Mouse (Mus musculus) lung, adult 18-20 months (tissue): ENCODE data around the gene Pfkfb4.

Experiments used
- DNase-seq, 2 experiments: peaks; one replicate each; pipeline ENCODE4 v3.0.0; 2022; ENCODE audit warnings: mixed read lengths in 2 of 2

The Pfkfb4 gene

GRCm38 (mm10) chr9:108998287-108999166 is 6.9 kb downstream of the Pfkfb4 start:
- peak; percentile 25 to 53 for DNase-seq

GRCm38 (mm10) chr9:108999167-108999526 is 7.6 kb downstream of the Pfkfb4 start:
- no peak for DNase-seq

- DNase-seq = peak; percentile 59 to 63
These were observed 9.1 kb downstream of the Pfkfb4 start for GRCm38 (mm10) chr9:109000726-109001125.

- DNase-seq = peak in 1 of 2 experiments; percentile 38
These were observed 11.6 kb downstream of the Pfkfb4 start for GRCm38 (mm10) chr9:109003201-109003600.

GRCm38 (mm10) chr9:109007025-109007780 is 15.6 kb downstream of the Pfkfb4 start:
- DNase-seq = no peak

- DNase-seq = no peak
These were observed 16.5 kb downstream of the Pfkfb4 start for GRCm38 (mm10) chr9:109008081-109008480.

- no peak for DNase-seq
These were observed 17.5 kb downstream of the Pfkfb4 start for GRCm38 (mm10) chr9:109008994-109009635.

- no peak for DNase-seq
These were observed 18.2 kb downstream of the Pfkfb4 start for GRCm38 (mm10) chr9:109009636-109010315.

GRCm38 (mm10) chr9:109010316-109010690 is 18.7 kb downstream of the Pfkfb4 start:
- DNase-seq = no peak

GRCm38 (mm10) chr9:109015397-109015796 is 23.8 kb downstream of the Pfkfb4 start:
- DNase-seq = no peak

- no peak for DNase-seq
These were observed 25.5 kb downstream of the Pfkfb4 start for GRCm38 (mm10) chr9:109016973-109017604.

- no peak for DNase-seq
These were observed 29.9 kb downstream of the Pfkfb4 start for GRCm38 (mm10) chr9:109021428-109021827.

GRCm38 (mm10) chr9:109022866-109023685 is 31.5 kb downstream of the Pfkfb4 start:
- no peak for DNase-seq

GRCm38 (mm10) chr9:109027521-109027920 is 35.9 kb downstream of the Pfkfb4 start:
- DNase-seq = peak in 1 of 2 experiments; percentile 36

- DNase-seq = no peak
These were observed 36.8 kb downstream of the Pfkfb4 start for GRCm38 (mm10) chr9:109028421-109028820.

- peak in 1 of 2 experiments; percentile 53 for DNase-seq
These were observed 37.3 kb downstream of the Pfkfb4 start for GRCm38 (mm10) chr9:109028919-109029318.

- no peak for DNase-seq
These were observed 38.7 kb downstream of the Pfkfb4 start for GRCm38 (mm10) chr9:109030312-109030711.

GRCm38 (mm10) chr9:109031001-109031400 is 39.4 kb downstream of the Pfkfb4 start:
- no peak for DNase-seq

GRCm38 (mm10) chr9:109031686-109032085 is 40.1 kb downstream of the Pfkfb4 start:
- DNase-seq = no peak

- DNase-seq = no peak
These were observed 40.9 kb downstream of the Pfkfb4 start for GRCm38 (mm10) chr9:109032435-109032834.
